Mouse (Mus musculus) kidney, adult 18-20 months (tissue): ENCODE results near the gene Add1.

ENCODE experiments used
- DNase-seq: peaks from one replicate; pipeline ENCODE4 v3.0.0; 2021

Add1 gene

GRCm38 (mm10) chr5:34573268-34574221 is at the start of gene Add1:
Gene Add1 (plus strand): TSS chr5:34573664.
- DNase-seq: peak; percentile 97

GRCm38 (mm10) chr5:34523958-34524485 is 49.4 kb upstream of the Add1 start:
- no peak for DNase-seq

GRCm38 (mm10) chr5:34524511-34524910 is 49.0 kb upstream of the Add1 start:
- no peak for DNase-seq

GRCm38 (mm10) chr5:34525663-34526476 is 47.6 kb upstream of the Add1 start, which contains the start of gene Sh3bp2:
Gene Sh3bp2 (plus strand): TSS chr5:34525838.
- peak; percentile 98 for DNase-seq

GRCm38 (mm10) chr5:34526477-34526775 is 47.0 kb upstream of the Add1 start:
- DNase-seq: no peak

- DNase-seq: no peak
These were observed 46.1 kb upstream of the Add1 start for GRCm38 (mm10) chr5:34527352-34527751.

GRCm38 (mm10) chr5:34528724-34529123 is 44.7 kb upstream of the Add1 start:
- peak; percentile 42 for DNase-seq

- DNase-seq: no peak
These were observed 43.3 kb upstream of the Add1 start for GRCm38 (mm10) chr5:34530116-34530515.

GRCm38 (mm10) chr5:34530687-34531086 is 42.8 kb upstream of the Add1 start:
- peak; percentile 46 for DNase-seq

- no peak for DNase-seq
These were observed 40.4 kb upstream of the Add1 start for GRCm38 (mm10) chr5:34533066-34533465.

- DNase-seq: no peak
These were observed 39.6 kb upstream of the Add1 start for GRCm38 (mm10) chr5:34533820-34534219.

GRCm38 (mm10) chr5:34534776-34535581 is 38.5 kb upstream of the Add1 start:
- no peak for DNase-seq

- no peak for DNase-seq
These were observed 37.6 kb upstream of the Add1 start for GRCm38 (mm10) chr5:34535831-34536230.

GRCm38 (mm10) chr5:34538079-34538478 is 35.4 kb upstream of the Add1 start:
- no peak for DNase-seq

GRCm38 (mm10) chr5:34538527-34538926 is 34.9 kb upstream of the Add1 start:
- no peak for DNase-seq

- DNase-seq: no peak
These were observed 34.3 kb upstream of the Add1 start for GRCm38 (mm10) chr5:34539121-34539520.

GRCm38 (mm10) chr5:34542166-34542565 is 31.3 kb upstream of the Add1 start:
- DNase-seq: no peak

GRCm38 (mm10) chr5:34543114-34543513 is 30.4 kb upstream of the Add1 start:
- no peak for DNase-seq

- peak; percentile 38 for DNase-seq
These were observed 26.1 kb upstream of the Add1 start for GRCm38 (mm10) chr5:34547410-34547809.

- DNase-seq: no peak
These were observed 24.4 kb upstream of the Add1 start for GRCm38 (mm10) chr5:34549135-34549482.

- peak; percentile 55 for DNase-seq
These were observed 23.8 kb upstream of the Add1 start for GRCm38 (mm10) chr5:34549483-34550221.

- no peak for DNase-seq
These were observed 23.2 kb upstream of the Add1 start for GRCm38 (mm10) chr5:34550251-34550650.
